Mouse (Mus musculus) liver, embryonic 16.5 days (tissue): ENCODE results near the gene Otop2. TPM values are rescaled to one million over a fixed set of nuclear protein-coding genes. Genes with fewer than 3 reads are reported as not detected.

Experiments used
- ATAC-seq: fragments of 200-750 bp; cut with Nextera tagmentation; 2 replicates; pipeline ENCODE4 v1.8.0; 2017; ENCODE audit warnings: low read depth, mild to moderate bottlenecking, moderate number of reproducible peaks, moderate library complexity
- H3K27ac ChIP-seq: fragments of 300-500 bp; sonication (generic); 2 replicates; pipeline ENCODE4 v1.5.1; 2014; ENCODE audit warnings: mild to moderate bottlenecking, low read length
- H3K27me3 ChIP-seq: fragments of 300-500 bp; sonication (generic); 2 replicates; pipeline ENCODE4 v1.6.1; 2014; ENCODE audit warnings: low read depth, low read length, mixed read lengths; ENCODE audit not compliant: control insufficient read depth, insufficient read depth
- H3K36me3 ChIP-seq: fragments of 300-500 bp; sonication (generic); 2 replicates; pipeline ENCODE4 v1.6.1; 2014; ENCODE audit warnings: mild to moderate bottlenecking; ENCODE audit not compliant: control insufficient read depth, insufficient read depth
- H3K4me1 ChIP-seq: fragments of 300-500 bp; sonication (generic); 2 replicates; pipeline ENCODE4 v1.6.1; 2014; ENCODE audit warnings: low read depth, low read length, mixed read lengths; ENCODE audit not compliant: control insufficient read depth
- H3K4me2 ChIP-seq: fragments of 300-500 bp; sonication (generic); 2 replicates; pipeline ENCODE4 v1.6.1; 2014; ENCODE audit warnings: low read depth, low read length, mixed read lengths
- H3K4me3 ChIP-seq: fragments of 300-500 bp; sonication (generic); 2 replicates; pipeline ENCODE4 v1.5.1; 2014; ENCODE audit warnings: low read depth, mild to moderate bottlenecking, low read length
- H3K9ac ChIP-seq: fragments of 300-500 bp; sonication (generic); 2 replicates; pipeline ENCODE4 v1.6.1; 2014; ENCODE audit warnings: low read depth, low read length
- H3K9me3 ChIP-seq: fragments of 300-500 bp; sonication (generic); replicated peaks from 2 replicates; pipeline ENCODE4 v1.6.1; 2016; ENCODE audit warnings: low read length; ENCODE audit not compliant: control insufficient read depth
- WGBS: fragments of 180-500 bp; shearing (Covaris S2); extraction: QIAGEN DNeasy Blood & Tissue Kit; methylation state at CpG from one replicate; pipeline ENCODE4 v1.1.7; 2014; ENCODE audit not compliant: insufficient replicate concordance; 5-methylcytosine and 5-hydroxymethylcytosine counted together
- polyA plus RNA-seq: library from polyadenylated mRNA; unstranded; fragments of >200 nt; fragmentation: Nextera tagmentation; extraction: Ambion mirVana; gene quantifications from 2 replicates; pipeline ENCODE4 v1.2.1, GENCODE M21; 2015

Otop2 gene
- not detected in 2 replicates for polyA plus RNA-seq

- no peak for ATAC-seq
- Histone ChIP-seq H3K27ac (no peak within 1 kb of the TSS), H3K9me3 (no peaks in the 10 kb centered on the region), H3K27me3 (no peaks in the 10 kb centered on the region), H3K4me1 (no peaks in the 10 kb centered on the region), H3K36me3 (no peaks in the 10 kb centered on the region), H3K9ac (no peak within 1 kb of the TSS), H3K4me3 (no peak within 1 kb of the TSS), H3K4me2 (no peak within 1 kb of the TSS)
- 29% methylated on average over 8 of the region's 8 CpGs for WGBS
Measured at GRCm38 (mm10) chr11:115306863-115307262, at the start of gene Otop2. Gene Otop2 (plus strand): TSS chr11:115307163.

- H3K36me3 ChIP-seq, result no peaks in the 10 kb centered on the region
- H3K9me3 ChIP-seq, result no peaks in the 10 kb centered on the region
- H3K4me2 ChIP-seq, result no peak overlapping the region
- no peaks in the 10 kb centered on the region for H3K4me1 ChIP-seq
- H3K27me3 ChIP-seq, result peaks cover 25% of the 10 kb centered on the region
- H3K4me3 ChIP-seq, result no peak overlapping the region
- no peak overlapping the region for H3K27ac ChIP-seq
- no peak overlapping the region for H3K9ac ChIP-seq
- WGBS, result 15% methylated on average over 59 of the region's 59 CpGs
- 0 out of 2 replicates have a peak, but pooled peaks have one; percentile 30 for ATAC-seq
Measured at GRCm38 (mm10) chr11:115257775-115258510, 49.0 kb upstream of the Otop2 start.

GRCm38 (mm10) chr11:115259134-115259533 is 47.8 kb upstream of the Otop2 start:
- WGBS, result 58% methylated on average over 4 of the region's 4 CpGs
- H3K27me3 ChIP-seq, result peaks cover 32% of the 10 kb centered on the region

GRCm38 (mm10) chr11:115262954-115263353 is 44.0 kb upstream of the Otop2 start:
- Histone ChIP-seq H3K9me3 (no peaks in the 10 kb centered on the region), H3K4me1 (peaks cover 5% of the 10 kb centered on the region)
- ATAC-seq, result no peak

More at GRCm38 (mm10) chr11:115259134-115259533, 47.8 kb upstream of the Otop2 start:
- H3K9me3 ChIP-seq, result no peaks in the 10 kb centered on the region
- no peak overlapping the region for H3K9ac ChIP-seq
- H3K4me3 ChIP-seq, result no peak overlapping the region
- H3K4me1 ChIP-seq, result no peaks in the 10 kb centered on the region
- no peak overlapping the region for H3K27ac ChIP-seq
- ATAC-seq, result no peak
- no peak overlapping the region for H3K4me2 ChIP-seq
- H3K36me3 ChIP-seq, result no peaks in the 10 kb centered on the region

GRCm38 (mm10) chr11:115264136-115264861 is 42.7 kb upstream of the Otop2 start:
- no peak overlapping the region for H3K27ac ChIP-seq
- no peak for ATAC-seq
- 34% methylated on average over 7 of the region's 7 CpGs for WGBS
- H3K9me3 ChIP-seq, result no peaks in the 10 kb centered on the region
- no peaks in the 10 kb centered on the region for H3K36me3 ChIP-seq
- H3K9ac ChIP-seq, result no peak overlapping the region
- peaks cover 5% of the 10 kb centered on the region for H3K4me1 ChIP-seq
- H3K4me3 ChIP-seq, result no peak overlapping the region
- H3K27me3 ChIP-seq, result peaks cover 56% of the 10 kb centered on the region
- H3K4me2 ChIP-seq, result no peak overlapping the region

More at GRCm38 (mm10) chr11:115262954-115263353, 44.0 kb upstream of the Otop2 start:
- Histone ChIP-seq H3K9ac (no peak overlapping the region), H3K36me3 (no peaks in the 10 kb centered on the region), H3K27me3 (peaks cover 59% of the 10 kb centered on the region), H3K27ac (no peak overlapping the region), H3K4me3 (no peak overlapping the region), H3K4me2 (no peak overlapping the region)
- 76% methylated on average over 11 of the region's 11 CpGs for WGBS

GRCm38 (mm10) chr11:115264862-115265668 is 41.9 kb upstream of the Otop2 start:
- no peak overlapping the region for H3K9ac ChIP-seq
- H3K27me3 ChIP-seq, result peaks cover 56% of the 10 kb centered on the region
- H3K4me3 ChIP-seq, result no peak overlapping the region
- H3K36me3 ChIP-seq, result no peaks in the 10 kb centered on the region
- H3K9me3 ChIP-seq, result no peaks in the 10 kb centered on the region
- H3K4me2 ChIP-seq, result no peak overlapping the region
- H3K27ac ChIP-seq, result no peak overlapping the region
- no peak for ATAC-seq
- WGBS, result 9% methylated on average over 39 of the region's 39 CpGs
- H3K4me1 ChIP-seq, result peaks cover 5% of the 10 kb centered on the region

- H3K4me3 ChIP-seq, result no peak overlapping the region
- H3K4me1 ChIP-seq, result peaks cover 5% of the 10 kb centered on the region
- H3K9me3 ChIP-seq, result no peaks in the 10 kb centered on the region
- WGBS, result 3% methylated on average over 20 of the region's 20 CpGs
- H3K9ac ChIP-seq, result no peak overlapping the region
- ATAC-seq, result no peak
- H3K4me2 ChIP-seq, result no peak overlapping the region
- H3K36me3 ChIP-seq, result no peaks in the 10 kb centered on the region
- H3K27ac ChIP-seq, result no peak overlapping the region
- H3K27me3 ChIP-seq, result peaks cover 54% of the 10 kb centered on the region
Measured at GRCm38 (mm10) chr11:115265771-115266399, 41.1 kb upstream of the Otop2 start.

- no peak overlapping the region for H3K4me2 ChIP-seq
- H3K4me3 ChIP-seq, result no peak overlapping the region; the same call in 1 of the 2 replicates
- no peak overlapping the region for H3K9ac ChIP-seq
- H3K4me1 ChIP-seq, result peaks cover 5% of the 10 kb centered on the region
- 5% methylated on average over 22 of the region's 22 CpGs for WGBS
- H3K27me3 ChIP-seq, result peaks cover 53% of the 10 kb centered on the region
- H3K9me3 ChIP-seq, result no peaks in the 10 kb centered on the region
- ATAC-seq, result no peak
- H3K36me3 ChIP-seq, result no peaks in the 10 kb centered on the region
- no peak overlapping the region for H3K27ac ChIP-seq
Measured at GRCm38 (mm10) chr11:115266400-115266778, 40.6 kb upstream of the Otop2 start.
